Mouse (Mus musculus): ENCODE data around the gene Ripor2. TPM values are rescaled to one million over a fixed set of nuclear protein-coding genes. Genes with fewer than 3 reads are reported as not detected.

Gene Ripor2
- 100 to 1,000 TPM; 210 to 273 TPM for polyA plus RNA-seq (2017; shearing (Covaris generic))

GRCm38 (mm10) chr13:24581833-24582232, at the start of gene Ripor2:
Ripor2 (plus strand) TSS chr13:24582189.
- ATAC-seq = no peak

- no peak for ATAC-seq
Observed at GRCm38 (mm10) chr13:24536531-24537167, 45.3 kb upstream of the Ripor2 start.

GRCm38 (mm10) chr13:24538012-24538411, 44.0 kb upstream of the Ripor2 start:
- ATAC-seq = no peak

GRCm38 (mm10) chr13:24538941-24539340, 43.0 kb upstream of the Ripor2 start:
- no peak for ATAC-seq

- ATAC-seq = no peak
Observed at GRCm38 (mm10) chr13:24545677-24546076, 36.3 kb upstream of the Ripor2 start.

- ATAC-seq = peak; percentile 87
Observed at GRCm38 (mm10) chr13:24546801-24547459, 35.1 kb upstream of the Ripor2 start.

GRCm38 (mm10) chr13:24548911-24549310, 33.1 kb upstream of the Ripor2 start:
- ATAC-seq = peak; percentile 32

- ATAC-seq = no peak
Observed at GRCm38 (mm10) chr13:24551100-24551931, 30.7 kb upstream of the Ripor2 start.

- no peak for ATAC-seq
Observed at GRCm38 (mm10) chr13:24552039-24552438, 29.9 kb upstream of the Ripor2 start.

- ATAC-seq = no peak
Observed at GRCm38 (mm10) chr13:24561391-24561790, 20.6 kb upstream of the Ripor2 start.

- ATAC-seq = no peak
Observed at GRCm38 (mm10) chr13:24564706-24565105, 17.3 kb upstream of the Ripor2 start.

GRCm38 (mm10) chr13:24565230-24565949, 16.6 kb upstream of the Ripor2 start:
- no peak for ATAC-seq

GRCm38 (mm10) chr13:24565950-24566320, 16.1 kb upstream of the Ripor2 start:
- ATAC-seq = no peak

GRCm38 (mm10) chr13:24567176-24567811, 14.7 kb upstream of the Ripor2 start:
- no peak for ATAC-seq

- no peak for ATAC-seq
Observed at GRCm38 (mm10) chr13:24569066-24569465, 12.9 kb upstream of the Ripor2 start.

GRCm38 (mm10) chr13:24570716-24571115, 11.3 kb upstream of the Ripor2 start:
- ATAC-seq = peak; percentile 75

GRCm38 (mm10) chr13:24571906-24572305, 10.1 kb upstream of the Ripor2 start:
- ATAC-seq = no peak

- ATAC-seq = no peak
Observed at GRCm38 (mm10) chr13:24575126-24575525, 6.9 kb upstream of the Ripor2 start.

- no peak for ATAC-seq
Observed at GRCm38 (mm10) chr13:24576338-24577119, 5.5 kb upstream of the Ripor2 start.

- ATAC-seq = no peak
Observed at GRCm38 (mm10) chr13:24578317-24578716, 3.7 kb upstream of the Ripor2 start.

GRCm38 (mm10) chr13:24580759-24581158, 1.2 kb upstream of the Ripor2 start:
- ATAC-seq = no peak

Measured in activated CD4-positive, CD25-positive, alpha-beta regulatory T cell, adult 4 months (primary cell).